Mouse (Mus musculus) stomach, postnatal 0 days (tissue): Measurements from ENCODE around the gene Zfp386. TPM values are rescaled to one million over a fixed set of nuclear protein-coding genes. Genes with fewer than 3 reads are reported as not detected.
"Not testable (repeated sequence)": the region's sequence is repeated elsewhere in the genome, so short reads cannot be mapped to it uniquely, and the experiment has no call there.

Experiments used
- ATAC-seq: fragments of 200-750 bp; cut with Nextera tagmentation; 2 replicates; pipeline ENCODE4 v1.8.0; 2017; ENCODE audit not compliant: low FRiP score, low TSS enrichment
- DNase-seq: peaks from one replicate; pipeline ENCODE4 v3.0.0-alpha.2; 2016; ENCODE audit warnings: low spot score
- H3K27ac ChIP-seq: fragments of 300-500 bp; sonication (generic); replicated peaks from 2 replicates; pipeline ENCODE4 v1.5.1; 2014; ENCODE audit warnings: mild to moderate bottlenecking, control low read depth
- H3K27me3 ChIP-seq: fragments of 300-500 bp; sonication (generic); 2 replicates; pipeline ENCODE4 v1.6.1; 2014; ENCODE audit warnings: low read length; ENCODE audit not compliant: control insufficient read depth, insufficient read depth
- H3K36me3 ChIP-seq: fragments of 300-500 bp; sonication (generic); 2 replicates; pipeline ENCODE4 v1.6.1; 2014; ENCODE audit warnings: low read length, mixed read lengths; ENCODE audit not compliant: control insufficient read depth, insufficient read depth
- H3K4me1 ChIP-seq: fragments of 300-500 bp; sonication (generic); replicated peaks from 2 replicates; pipeline ENCODE4 v1.6.1; 2014; ENCODE audit warnings: antibody characterized with exemption; ENCODE audit not compliant: control insufficient read depth, insufficient read depth
- H3K4me2 ChIP-seq: fragments of 300-500 bp; sonication (generic); replicated peaks from 2 replicates; pipeline ENCODE4 v1.6.1; 2014; ENCODE audit warnings: low read depth, mild to moderate bottlenecking, control low read depth, moderate library complexity
- H3K4me3 ChIP-seq: fragments of 300-500 bp; sonication (generic); 2 replicates; pipeline ENCODE4 v1.5.1; 2014; ENCODE audit warnings: low read depth, low read length, control low read depth
- H3K9ac ChIP-seq: fragments of 300-500 bp; sonication (generic); 2 replicates; pipeline ENCODE4 v1.6.1; 2014; ENCODE audit warnings: mild to moderate bottlenecking, low read length, control low read depth, mixed read lengths
- H3K9me3 ChIP-seq: fragments of 300-500 bp; sonication (generic); 2 replicates; pipeline ENCODE4 v1.6.1; 2016; ENCODE audit warnings: low read length; ENCODE audit not compliant: control insufficient read depth
- CTCF ChIP-seq: IDR thresholded peaks from 2 replicates; pipeline ENCODE4 v1.5.1; 2016; ENCODE audit warnings: antibody characterized with exemption, low read depth, mild to moderate bottlenecking, moderate library complexity
- EP300 ChIP-seq: optimal IDR thresholded peaks from 2 replicates; pipeline ENCODE3; 2016; ENCODE audit warnings: antibody characterized with exemption
- WGBS: fragments of 180-500 bp; shearing (Covaris S2); extraction: QIAGEN DNeasy Blood & Tissue Kit; methylation state at CpG from one replicate; pipeline ENCODE4 v1.1.7; 2014; 5-methylcytosine and 5-hydroxymethylcytosine counted together
- polyA plus RNA-seq: library from polyadenylated mRNA; unstranded; fragments of >200 nt; fragmentation: Nextera tagmentation; extraction: Ambion mirVana; gene quantifications from 2 replicates; pipeline ENCODE4 v1.2.1, GENCODE M21; 2015

Gene Zfp386
- polyA plus RNA-seq: 20.9 and 21.1 TPM in 2 replicates

DNA sequence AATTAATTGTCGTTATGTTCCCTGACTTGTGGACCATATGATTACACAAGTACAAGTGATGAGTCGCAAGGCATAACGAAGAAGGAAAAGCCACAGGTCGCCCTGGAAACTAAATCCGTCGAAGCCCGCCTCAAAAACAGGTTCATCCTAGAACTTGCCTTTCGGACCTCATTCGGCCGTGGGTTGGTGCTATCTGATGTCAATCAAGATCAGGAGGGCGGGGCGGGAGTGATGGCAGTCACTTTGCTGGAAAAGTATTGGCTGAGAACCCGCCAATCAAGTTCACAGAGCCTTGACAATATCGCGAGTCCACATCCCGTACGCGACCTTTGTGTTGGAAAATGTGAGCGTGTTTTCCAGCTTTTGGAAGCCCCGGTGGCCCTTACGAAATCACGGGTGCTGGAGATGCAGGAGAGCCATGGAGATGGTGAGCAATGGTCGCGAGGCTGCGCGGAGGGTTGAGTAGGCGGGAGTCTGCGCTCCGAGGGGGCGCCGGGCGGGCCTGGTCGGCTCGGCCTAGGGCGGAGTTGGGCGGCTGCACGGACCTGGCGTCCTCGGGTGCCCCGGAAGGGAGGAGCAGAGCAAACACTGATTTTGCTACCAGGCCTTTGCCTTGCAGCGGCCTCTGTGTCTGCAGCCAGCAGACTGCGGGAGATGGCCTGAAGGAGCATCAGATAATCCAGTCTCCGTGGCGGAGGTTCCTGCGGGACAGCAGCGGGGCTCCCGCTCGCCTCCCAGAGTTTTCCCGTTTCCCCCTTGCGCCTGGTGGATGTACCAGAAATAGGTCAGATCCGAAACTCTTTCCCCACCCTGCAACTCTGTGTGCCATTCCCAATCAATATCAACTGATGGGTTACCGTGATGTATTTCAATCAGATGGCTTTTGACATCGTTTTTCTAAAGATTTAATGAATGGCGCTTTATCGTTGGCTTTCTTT, at the start of gene Zfp386:
Gene Zfp386 (plus strand): TSS at position 285 of the 938 bp plus-strand sequence.
- ATAC-seq: peak; percentile 99

GRCm38 (mm10) chr12:115999784-116000183, 47.7 kb upstream of the Zfp386 start:
- H3K9ac ChIP-seq, H3K4me3 ChIP-seq, H3K4me1 ChIP-seq, DNase-seq, ATAC-seq, H3K36me3 ChIP-seq, H3K27me3 ChIP-seq, H3K27ac ChIP-seq, H3K4me2 ChIP-seq, H3K9me3 ChIP-seq: not testable (repeated sequence)
- WGBS: 65% methylated on average over 3 of the region's 3 CpGs

More for the DNA sequence above, at the start of gene Zfp386:
- H3K27ac ChIP-seq: peak within 1 kb of the TSS; percentile 97
- DNase-seq: peak; percentile 98
- peak within 1 kb of the TSS; percentile 71 for H3K4me3 ChIP-seq
- no peaks in the 10 kb centered on the region for H3K36me3 ChIP-seq
- peak within 1 kb of the TSS; percentile 86 for H3K9ac ChIP-seq
- TF ChIP-seq CTCF: no peak
- TF ChIP-seq EP300: peak; percentile 94
- no peaks in the 10 kb centered on the region for H3K27me3 ChIP-seq
- H3K9me3 ChIP-seq: no peaks in the 10 kb centered on the region
- no peaks in the 10 kb centered on the region for H3K4me1 ChIP-seq
- peak within 1 kb of the TSS; percentile 68 for H3K4me2 ChIP-seq
- WGBS: under 1% methylated on average over 50 of the region's 55 CpGs

DNA sequence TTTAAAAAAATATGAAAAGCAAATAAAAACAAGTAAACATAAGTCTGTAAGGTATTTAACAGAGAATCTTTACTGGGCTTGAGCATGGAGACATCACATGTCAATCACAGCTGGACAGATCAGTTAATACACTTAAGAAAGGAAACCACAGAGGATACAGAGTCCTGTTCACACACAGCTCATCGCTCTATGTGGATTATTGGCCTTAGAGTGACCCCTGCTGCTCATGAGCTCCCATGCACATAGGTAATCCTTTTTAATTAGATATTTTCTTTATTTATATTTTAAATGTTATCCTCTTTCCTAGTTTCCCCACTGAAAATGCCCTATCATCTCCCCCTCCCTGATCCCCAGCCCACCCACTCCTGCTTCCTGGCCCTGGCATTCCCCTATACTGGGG, 44.6 kb upstream of the Zfp386 start:
- H3K36me3 ChIP-seq, ATAC-seq: not testable (repeated sequence)
- WGBS: 67% methylated on average over 1 of the region's 1 CpGs

DNA sequence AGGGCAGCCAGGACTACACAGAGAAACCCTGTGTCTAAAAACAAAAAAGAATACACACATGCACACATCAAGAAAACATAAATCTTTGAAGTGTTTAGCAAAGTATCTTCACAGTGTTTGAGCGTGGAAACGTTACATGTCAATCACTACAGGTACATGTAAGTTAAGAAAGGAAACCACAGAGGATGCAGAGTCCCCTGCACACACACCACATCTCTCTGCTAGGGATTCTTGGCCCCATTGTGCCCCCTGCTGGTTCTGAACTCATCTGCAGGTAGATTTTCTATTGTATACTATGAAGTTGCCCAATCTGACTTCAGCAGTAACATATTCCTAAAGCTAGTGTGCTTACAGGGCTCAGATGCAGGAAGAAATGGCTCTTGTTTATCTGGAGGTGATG, 36.7 kb upstream of the Zfp386 start:
- ATAC-seq (no peak), DNase-seq (no peak)
- H3K4me3 ChIP-seq: no peak overlapping the region
- H3K27me3 ChIP-seq: no peaks in the 10 kb centered on the region
- no peaks in the 10 kb centered on the region for H3K9me3 ChIP-seq
- no peak overlapping the region for H3K4me2 ChIP-seq
- no peak for TF ChIP-seq EP300
- 0 out of 2 replicates have a peak, but pooled peaks have one; percentile 9 for TF ChIP-seq CTCF
- H3K4me1 ChIP-seq: no peaks in the 10 kb centered on the region
- no peak overlapping the region for H3K9ac ChIP-seq
- no peaks in the 10 kb centered on the region for H3K36me3 ChIP-seq
- H3K27ac ChIP-seq: no peak overlapping the region
- WGBS: 79% methylated on average over 2 of the region's 2 CpGs

More for the DNA sequence above, 44.6 kb upstream of the Zfp386 start:
- not testable (repeated sequence) for H3K4me3 ChIP-seq, H3K4me1 ChIP-seq, H3K27ac ChIP-seq, H3K9ac ChIP-seq, H3K27me3 ChIP-seq, DNase-seq, H3K9me3 ChIP-seq, H3K4me2 ChIP-seq

DNA sequence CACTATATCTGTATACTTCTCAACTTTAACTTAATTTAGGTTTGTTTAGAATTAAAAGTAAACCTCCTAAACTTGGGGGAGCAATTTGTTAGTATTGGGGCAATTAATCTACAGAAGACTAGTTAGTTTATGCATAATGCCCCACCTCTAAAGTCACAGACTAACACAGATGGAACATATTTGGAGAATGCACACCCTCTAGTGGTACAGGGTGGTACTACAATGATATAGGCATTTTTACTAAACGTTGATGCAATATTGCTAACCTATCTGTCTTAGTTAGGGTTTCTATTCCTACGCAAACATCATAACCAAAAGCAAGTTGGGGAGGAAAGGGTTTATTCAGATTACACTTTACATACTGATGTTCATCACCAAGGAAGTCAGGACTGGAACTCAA, 19.4 kb upstream of the Zfp386 start:
- H3K36me3 ChIP-seq: no peaks in the 10 kb centered on the region
- H3K27me3 ChIP-seq: no peaks in the 10 kb centered on the region
- no peak overlapping the region for H3K4me2 ChIP-seq
- no peaks in the 10 kb centered on the region for H3K4me1 ChIP-seq
- 39% methylated on average over 2 of the region's 2 CpGs for WGBS
- no peak overlapping the region for H3K9ac ChIP-seq
- no peak overlapping the region for H3K27ac ChIP-seq
- H3K9me3 ChIP-seq: no peaks in the 10 kb centered on the region
- no peak for ATAC-seq
- TF ChIP-seq EP300 (no peak), CTCF (peak; percentile 84)
- no peak overlapping the region for H3K4me3 ChIP-seq
- DNase-seq: no peak

- H3K4me2 ChIP-seq: no peak overlapping the region
- no peak overlapping the region for H3K27ac ChIP-seq
- H3K9me3 ChIP-seq: no peaks in the 10 kb centered on the region
- H3K27me3 ChIP-seq: no peaks in the 10 kb centered on the region
- 53% methylated on average over 5 of the region's 5 CpGs for whole genome bisulfite sequencing
- no peak overlapping the region for H3K9ac ChIP-seq
- H3K36me3 ChIP-seq: no peaks in the 10 kb centered on the region
- H3K4me3 ChIP-seq: no peak overlapping the region
- TF ChIP-seq CTCF (no peak), EP300 (no peak)
- DNase-seq (no peak), ATAC-seq (no peak)
- H3K4me1 ChIP-seq: no peaks in the 10 kb centered on the region
These were observed 12.2 kb upstream of the Zfp386 start for GRCm38 (mm10) chr12:116035346-116035745.
